In genomic region chr7:19282385-19282784, GRCm38 (mm10) we compare ENCODE assay signal across 8 mouse cellular contexts. TPM values are rescaled to one million over a fixed set of nuclear protein-coding genes. Genes with fewer than 3 reads are reported as not detected.
DNase-seq lines count a peak whose midpoint lies in the region; ATAC-seq and TF ChIP-seq lines count a peak whose summit lies in the region.

TSS of gene Rtn2 (plus strand) at chr7:19282624.

- peak within 1 kb of the TSS; percentile 55 for H3K4me3 ChIP-seq in embryonic facial prominence, embryonic 11.5 days (ENCODE audit: low read depth, low read length)
- peak within 1 kb of the TSS; percentile 45 for H3K4me3 ChIP-seq in heart, adult 2 months
- H3K4me3 ChIP-seq in limb, embryonic 14.5 days (replicated peaks; ENCODE audit: low read length): peak within 1 kb of the TSS; percentile 52
- peak within 1 kb of the TSS; percentile 75 for H3K4me3 ChIP-seq in midbrain, embryonic 16.5 days (ENCODE audit: low read depth, low read length)

- intact Hi-C loops in heart, adult 2 months (cut with DNase I): loop anchor here (2.0 kb wide), 1 partner anchor 104 kb away; no protein-coding TSS in a partner anchor

- ATAC-seq in embryonic facial prominence, embryonic 11.5 days (replicated peaks; ENCODE audit: insufficient number of reproducible peaks, low FRiP score, low TSS enrichment, low read depth): peak; percentile 74
- ATAC-seq in limb, embryonic 14.5 days (ENCODE audit: low FRiP score, low read depth): peak; percentile 75
- ATAC-seq in midbrain, embryonic 16.5 days: peak; percentile 84

- no peaks in the 10 kb centered on the region for H3K36me3 ChIP-seq in embryonic facial prominence, embryonic 11.5 days (replicated peaks; ENCODE audit: control insufficient read depth, insufficient read depth, low read depth, low read length)
- H3K36me3 ChIP-seq in heart, adult 2 months (ENCODE audit: control insufficient read depth, insufficient read depth, low read length): no peaks in the 10 kb centered on the region
- no peaks in the 10 kb centered on the region for H3K36me3 ChIP-seq in limb, embryonic 14.5 days (ENCODE audit: control insufficient read depth, insufficient read depth, low read length)
- peaks cover 4% of the 10 kb centered on the region; the same call in 1 of the 2 replicates for H3K36me3 ChIP-seq in midbrain, embryonic 16.5 days (ENCODE audit: control insufficient read depth, insufficient read depth, low read length)

- TF ChIP-seq POLR2A in heart, adult 2 months (IDR thresholded peaks at IDR 0.05; ENCODE audit: insufficient read depth, low read depth, low read length): no peak
- no peak for TF ChIP-seq POLR2A in limb, embryonic 14.5 days (IDR thresholded peaks at IDR 0.05; ENCODE audit: borderline replicate concordance, extremely low read depth, insufficient read depth, insufficient read length)

- no peak for TF ChIP-seq CTCF in heart, adult 2 months (IDR thresholded peaks at IDR 0.05)

- TF ChIP-seq EP300 in heart, adult 2 months (IDR thresholded peaks at IDR 0.05; ENCODE audit: insufficient read depth, low read depth, low read length): no peak

- peak; percentile 86 for DNase-seq in 416B (ENCODE audit: low read depth)
- peak; percentile 78 for DNase-seq in adrenal gland, postnatal 25 days
- DNase-seq in embryonic facial prominence, embryonic 11.5 days (ENCODE audit: low spot score): peak; percentile 84
- DNase-seq in heart, adult 2 months: peak; percentile 77 to 78
- peak; percentile 67 to 77 for DNase-seq in kidney, adult 8-10 months
- DNase-seq in limb, embryonic 14.5 days (ENCODE audit: low spot score): peak; percentile 64
- peak; percentile 84 to 89 for DNase-seq in spleen, postnatal 4 days (ENCODE audit: low spot score in 2 of 2)

- WGBS in embryonic facial prominence, embryonic 11.5 days: 0% methylated on average over 36 of the region's 37 CpGs
- WGBS in heart, adult 2 months: under 1% methylated on average over 37 of the region's 37 CpGs
- 1% methylated on average over 25 of the region's 37 CpGs for WGBS in limb, embryonic 14.5 days
- under 1% methylated on average over 28 of the region's 37 CpGs for WGBS in midbrain, embryonic 16.5 days

- no peaks in the 10 kb centered on the region for H3K9me3 ChIP-seq in embryonic facial prominence, embryonic 11.5 days (replicated peaks; ENCODE audit: control insufficient read depth, low read length)
- H3K9me3 ChIP-seq in limb, embryonic 14.5 days (ENCODE audit: control insufficient read depth, low read length): no peaks in the 10 kb centered on the region
- no peaks in the 10 kb centered on the region for H3K9me3 ChIP-seq in midbrain, embryonic 16.5 days (replicated peaks; ENCODE audit: control insufficient read depth, low read length, poor library complexity, severe bottlenecking)

- peak within 1 kb of the TSS; percentile 57 for H3K9ac ChIP-seq in embryonic facial prominence, embryonic 11.5 days (replicated peaks; ENCODE audit: low read length)
- peak within 1 kb of the TSS; percentile 41; the same call in 1 of the 2 replicates for H3K9ac ChIP-seq in heart, adult 2 months (ENCODE audit: low read depth, low read length)
- H3K9ac ChIP-seq in limb, embryonic 14.5 days (ENCODE audit: low read depth, low read length, severe bottlenecking): peak within 1 kb of the TSS; percentile 43
- peak within 1 kb of the TSS; percentile 93 for H3K9ac ChIP-seq in midbrain, embryonic 16.5 days (ENCODE audit: low read depth, low read length)

- H3K79me2 ChIP-seq in heart, adult 2 months (replicated peaks; ENCODE audit: control insufficient read depth, insufficient read depth, low read length): no peaks in the 10 kb centered on the region

- peaks cover 31% of the 10 kb centered on the region for H3K27me3 ChIP-seq in embryonic facial prominence, embryonic 11.5 days (ENCODE audit: control insufficient read depth, insufficient read depth, low read length)
- H3K27me3 ChIP-seq in heart, adult 2 months (ENCODE audit: control insufficient read depth, insufficient read depth, low read length): peaks cover 9% of the 10 kb centered on the region
- H3K27me3 ChIP-seq in limb, embryonic 14.5 days (ENCODE audit: control insufficient read depth, insufficient read depth, low read length): peaks cover 37% of the 10 kb centered on the region
- H3K27me3 ChIP-seq in midbrain, embryonic 16.5 days (ENCODE audit: control insufficient read depth, insufficient read depth, low read depth, low read length): peaks cover 39% of the 10 kb centered on the region

- no peak within 1 kb of the TSS for H3K27ac ChIP-seq in embryonic facial prominence, embryonic 11.5 days (replicated peaks; ENCODE audit: low read depth, low read length)
- H3K27ac ChIP-seq in heart, adult 2 months: no peak within 1 kb of the TSS
- no peak within 1 kb of the TSS for H3K27ac ChIP-seq in limb, embryonic 14.5 days (replicated peaks; ENCODE audit: low read depth, low read length)
- peak within 1 kb of the TSS; percentile 90 for H3K27ac ChIP-seq in midbrain, embryonic 16.5 days (ENCODE audit: low read length)

- peak within 1 kb of the TSS; percentile 83 for H3K4me2 ChIP-seq in embryonic facial prominence, embryonic 11.5 days (ENCODE audit: low read depth, low read length)
- peak within 1 kb of the TSS; percentile 98 for H3K4me2 ChIP-seq in limb, embryonic 14.5 days (replicated peaks; ENCODE audit: low read depth, low read length, severe bottlenecking)
- H3K4me2 ChIP-seq in midbrain, embryonic 16.5 days (ENCODE audit: low read length): peak within 1 kb of the TSS; percentile 71

- peaks cover 9% of the 10 kb centered on the region; the same call in 1 of the 2 replicates for H3K4me1 ChIP-seq in embryonic facial prominence, embryonic 11.5 days (ENCODE audit: control insufficient read depth, insufficient read depth, low read length)
- H3K4me1 ChIP-seq in heart, adult 2 months (ENCODE audit: control insufficient read depth, insufficient read depth, low read length): no peaks in the 10 kb centered on the region
- H3K4me1 ChIP-seq in limb, embryonic 14.5 days (ENCODE audit: control insufficient read depth, insufficient read depth, low read length): peaks cover 5% of the 10 kb centered on the region; the same call in 1 of the 2 replicates
- peaks cover 21% of the 10 kb centered on the region for H3K4me1 ChIP-seq in midbrain, embryonic 16.5 days (ENCODE audit: control insufficient read depth, insufficient read depth, low read length)

RNA-seq across cellular contexts. Expression of gene Rtn2, which starts in this region (rescaled TPM):
- total RNA-seq in adrenal gland, postnatal 25 days (2021): 2.5 and 5.3 TPM in 2 replicates
- 15.8 and 17.5 TPM in 2 replicates for polyA plus RNA-seq in embryonic facial prominence, embryonic 11.5 days (2014; fragmentation: Nextera tagmentation; extraction: Ambion mirVana)
- total RNA-seq in heart, adult 2 months (2021): 100 to 1,000 TPM; 114 to 136 TPM
- 273 and 340 TPM in 2 replicates for polyA plus RNA-seq in heart, adult 2 months (2012; rRNA removed)
- polyA plus RNA-seq in limb, embryonic 14.5 days (2012; rRNA removed): 44.3 and 59.4 TPM in 2 replicates
- 22.5 and 30.6 TPM in 2 replicates for polyA plus RNA-seq in limb, embryonic 14.5 days (2014; fragmentation: Nextera tagmentation; extraction: Ambion mirVana)
- polyA plus RNA-seq in midbrain, embryonic 16.5 days (2015; fragmentation: Nextera tagmentation; extraction: Ambion mirVana): 111 and 114 TPM in 2 replicates

Comparison
In these comparisons a context has a peak if more than half of its experiments do, and no peak if none do; other contexts are left out.
1. RNA of gene Rtn2 (total RNA-seq): 114 to 136 TPM in heart, adult 2 months; 2.5 to 5.3 TPM in adrenal gland, postnatal 25 days; every median in the first group is over 10 times any median in the second.
2. H3K9ac ChIP-seq: peak in every context shown above with its lines; median percentile 93 in midbrain, embryonic 16.5 days; 57 in embryonic facial prominence, embryonic 11.5 days; 43 in limb, embryonic 14.5 days; 41 in heart, adult 2 months.
3. Peak in every context shown above with its lines, with median percentiles within 50 percentile points of each other: DNase-seq, ATAC-seq, H3K4me2 ChIP-seq and H3K4me3 ChIP-seq.